Mouse (Mus musculus) heart, postnatal 0 days (tissue): Measurements from ENCODE around the gene Fam72a.

Source experiments
- CTCF ChIP-seq: IDR thresholded peaks from 2 replicates; pipeline ENCODE4 v1.5.1; 2016; ENCODE audit warnings: antibody characterized with exemption, control low read depth, low read depth
- EP300 ChIP-seq: IDR thresholded peaks from 2 replicates; pipeline ENCODE4 v1.6.1; 2016; ENCODE audit warnings: antibody characterized with exemption, low read depth

DNA sequence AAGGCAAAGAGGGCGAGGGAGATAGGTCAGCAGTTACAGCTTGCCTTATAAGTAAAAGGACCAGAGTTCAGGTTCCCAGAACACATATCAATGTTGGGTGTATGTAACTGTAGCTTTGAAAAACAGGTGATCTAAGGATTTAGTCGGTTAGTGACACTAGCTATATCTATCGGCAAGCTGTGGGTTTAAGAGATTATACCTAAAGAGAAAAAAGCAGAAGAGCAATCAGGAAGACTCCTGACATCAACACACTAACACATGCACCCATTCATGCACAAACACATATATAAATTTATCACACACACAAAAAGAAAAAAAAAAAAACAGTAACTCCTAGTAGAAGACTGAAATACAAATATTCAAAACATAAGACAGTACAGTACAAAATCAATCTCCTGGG, 11.1 kb upstream of the Fam72a start:
- TF ChIP-seq CTCF = no peak
- TF ChIP-seq EP300 = no peak
